Mouse (Mus musculus): Measurements from ENCODE around the gene Rnf145. TPM values are rescaled to one million over a fixed set of nuclear protein-coding genes. Genes with fewer than 3 reads are reported as not detected.

The Rnf145 gene
- 100 to 1,000 TPM in 1 of 2 experiments, 10 to 100 TPM in 1; 90.7 to 106 TPM for total RNA-seq (2021)

GRCm38 (mm10) chr11:44518281-44519095, at the start of gene Rnf145:
Rnf145 (plus strand) TSS chr11:44518964.
- peak; percentile 69 to 75 for DNase-seq (ENCODE audit: extremely low spot score in 1 of 2, low spot score in 1 of 2)

GRCm38 (mm10) chr11:44469646-44470431, 48.9 kb upstream of the Rnf145 start:
- no peak for DNase-seq (ENCODE audit: extremely low spot score in 1 of 2, low spot score in 1 of 2)

- DNase-seq (ENCODE audit: extremely low spot score in 1 of 2, low spot score in 1 of 2), result peak; percentile 88 to 90
Measured at GRCm38 (mm10) chr11:44470432-44471336, 48.1 kb upstream of the Rnf145 start, which contains the start of gene Ublcp1. Ublcp1 (minus strand) TSS chr11:44470498.

GRCm38 (mm10) chr11:44471337-44471995, 47.3 kb upstream of the Rnf145 start:
- no peak for DNase-seq (ENCODE audit: extremely low spot score in 1 of 2, low spot score in 1 of 2)

GRCm38 (mm10) chr11:44475467-44475866, 43.3 kb upstream of the Rnf145 start:
- no peak for DNase-seq (ENCODE audit: extremely low spot score in 1 of 2, low spot score in 1 of 2)

- DNase-seq (ENCODE audit: extremely low spot score in 1 of 2, low spot score in 1 of 2), result no peak
Measured at GRCm38 (mm10) chr11:44476445-44476844, 42.3 kb upstream of the Rnf145 start.

GRCm38 (mm10) chr11:44478382-44478781, 40.4 kb upstream of the Rnf145 start:
- DNase-seq (ENCODE audit: extremely low spot score in 1 of 2, low spot score in 1 of 2), result no peak

- DNase-seq (ENCODE audit: extremely low spot score in 1 of 2, low spot score in 1 of 2), result no peak
Measured at GRCm38 (mm10) chr11:44480246-44480645, 38.5 kb upstream of the Rnf145 start.

GRCm38 (mm10) chr11:44485089-44485736, 33.6 kb upstream of the Rnf145 start:
- DNase-seq (ENCODE audit: extremely low spot score in 1 of 2, low spot score in 1 of 2), result no peak

GRCm38 (mm10) chr11:44489117-44489516, 29.6 kb upstream of the Rnf145 start:
- DNase-seq (ENCODE audit: extremely low spot score in 1 of 2, low spot score in 1 of 2), result no peak

- no peak for DNase-seq (ENCODE audit: extremely low spot score in 1 of 2, low spot score in 1 of 2)
Measured at GRCm38 (mm10) chr11:44494643-44495323, 24.0 kb upstream of the Rnf145 start.

GRCm38 (mm10) chr11:44496217-44496616, 22.5 kb upstream of the Rnf145 start:
- no peak for DNase-seq (ENCODE audit: extremely low spot score in 1 of 2, low spot score in 1 of 2)

- no peak for DNase-seq (ENCODE audit: extremely low spot score in 1 of 2, low spot score in 1 of 2)
Measured at GRCm38 (mm10) chr11:44498412-44499272, 20.1 kb upstream of the Rnf145 start.

GRCm38 (mm10) chr11:44500966-44501365, 17.8 kb upstream of the Rnf145 start:
- no peak for DNase-seq (ENCODE audit: extremely low spot score in 1 of 2, low spot score in 1 of 2)

- DNase-seq (ENCODE audit: extremely low spot score in 1 of 2, low spot score in 1 of 2), result no peak
Measured at GRCm38 (mm10) chr11:44501477-44501876, 17.3 kb upstream of the Rnf145 start.

GRCm38 (mm10) chr11:44502931-44503330, 15.8 kb upstream of the Rnf145 start:
- no peak for DNase-seq (ENCODE audit: extremely low spot score in 1 of 2, low spot score in 1 of 2)

- no peak for DNase-seq (ENCODE audit: extremely low spot score in 1 of 2, low spot score in 1 of 2)
Measured at GRCm38 (mm10) chr11:44504146-44504545, 14.6 kb upstream of the Rnf145 start.

GRCm38 (mm10) chr11:44504761-44505160, 14.0 kb upstream of the Rnf145 start:
- DNase-seq (ENCODE audit: extremely low spot score in 1 of 2, low spot score in 1 of 2), result no peak
